In genomic region chr9:37124696-37125480, GRCm38 (mm10) we compare ENCODE assay signal across 10 mouse cellular contexts. TPM values are rescaled to one million over a fixed set of nuclear protein-coding genes. Genes with fewer than 3 reads are reported as not detected.
DNase-seq lines count a peak whose midpoint lies in the region; ATAC-seq and TF ChIP-seq lines count a peak whose summit lies in the region.
"Had no signal": no experiment of that assay in that cellular context is flagged by ENCODE, and none has a peak within 500 bp of the region (broad histone marks: within the 10 kb centered on the region; RNA-seq: fewer than 3 reads in every experiment).

No protein-coding gene starts in this region.

- DNase-seq in kidney, adult 18-20 months: no peak
- peak; percentile 38 for DNase-seq in adipocyte (ENCODE audit: low spot score)
- no peak for DNase-seq in thymus, postnatal 10 days (ENCODE audit: low spot score in 2 of 2)
- DNase-seq in yolk sac, embryonic 10.5 days (ENCODE audit: low spot score): no peak

- no peak overlapping the region for H3K9ac ChIP-seq in kidney, embryonic 15.5 days
- no peak overlapping the region for H3K9ac ChIP-seq in ES-Bruce4 (ENCODE audit: low read depth, poor library complexity, severe bottlenecking)
- H3K9ac ChIP-seq: heart, embryonic 15.5 days; limb, embryonic 15.5 days; midbrain, embryonic 13.5 days had no signal

- 84% methylated on average over 8 of the region's 8 CpGs for WGBS in kidney, embryonic 15.5 days

- no peak overlapping the region for H3K4me3 ChIP-seq in kidney, embryonic 15.5 days (replicated peaks)
- no peak overlapping the region for H3K4me3 ChIP-seq in ES-Bruce4 (ENCODE audit: low read depth, low read length)
- no peak overlapping the region for H3K4me3 ChIP-seq in embryonic fibroblast, embryonic 13.5 days (ENCODE audit: insufficient read depth, low read length)
- H3K4me3 ChIP-seq: heart, embryonic 15.5 days; limb, embryonic 15.5 days; midbrain, embryonic 13.5 days had no signal

- H3K9me3 ChIP-seq in kidney, embryonic 15.5 days (replicated peaks): no peaks in the 10 kb centered on the region
- no peaks in the 10 kb centered on the region for H3K9me3 ChIP-seq in ES-Bruce4 (replicated peaks; ENCODE audit: control insufficient read depth, insufficient read depth, low read length, poor library complexity, severe bottlenecking)
- H3K9me3 ChIP-seq: heart, embryonic 15.5 days; limb, embryonic 15.5 days; midbrain, embryonic 13.5 days had no signal

- H3K36me3 ChIP-seq in kidney, embryonic 15.5 days: no peaks in the 10 kb centered on the region
- no peaks in the 10 kb centered on the region for H3K36me3 ChIP-seq in ES-Bruce4 (ENCODE audit: control insufficient read depth, insufficient read depth, low read length, poor library complexity, severe bottlenecking)
- H3K36me3 ChIP-seq: heart, embryonic 15.5 days; limb, embryonic 15.5 days; midbrain, embryonic 13.5 days had no signal

- no peak for TF ChIP-seq POLR2A in ES-Bruce4 (IDR thresholded peaks at IDR 0.05; ENCODE audit: insufficient read depth, low read length)
- no peak for TF ChIP-seq POLR2A in embryonic fibroblast, embryonic 13.5 days (IDR thresholded peaks at IDR 0.05; ENCODE audit: low read depth, low read length)

- H3K4me2 ChIP-seq in kidney, embryonic 15.5 days: no peak overlapping the region
- H3K4me2 ChIP-seq: heart, embryonic 15.5 days; limb, embryonic 15.5 days; midbrain, embryonic 13.5 days had no signal

- H3K27ac ChIP-seq in kidney, embryonic 15.5 days: no peak overlapping the region
- no peak overlapping the region for H3K27ac ChIP-seq in ES-Bruce4 (ENCODE audit: insufficient read depth, low read length)
- no peak overlapping the region for H3K27ac ChIP-seq in embryonic fibroblast, embryonic 13.5 days (ENCODE audit: insufficient read depth, low read length)
- H3K27ac ChIP-seq: heart, embryonic 15.5 days; limb, embryonic 15.5 days; midbrain, embryonic 13.5 days had no signal

- no peak for TF ChIP-seq EP300 in ES-Bruce4 (IDR thresholded peaks at IDR 0.05; ENCODE audit: insufficient read depth, low read depth, low read length)

- TF ChIP-seq CTCF in ES-Bruce4 (IDR thresholded peaks at IDR 0.05; ENCODE audit: low read depth, low read length): peak; percentile 3
- TF ChIP-seq CTCF in embryonic fibroblast, embryonic 13.5 days (IDR thresholded peaks at IDR 0.05; ENCODE audit: borderline replicate concordance, insufficient read depth, low read length): peak; percentile 24; the same call in 1 of the 2 replicates

- 0 out of 2 replicates have a peak, but pooled peaks have one; percentile 58 for ATAC-seq in kidney, embryonic 15.5 days (replicated peaks; ENCODE audit: low FRiP score)
- ATAC-seq: midbrain, embryonic 13.5 days had no signal

- peaks cover 10% of the 10 kb centered on the region; the same call in 1 of the 2 replicates for H3K27me3 ChIP-seq in kidney, embryonic 15.5 days
- no peaks in the 10 kb centered on the region for H3K27me3 ChIP-seq in ES-Bruce4 (ENCODE audit: control insufficient read depth, insufficient read depth, low read length, poor library complexity, severe bottlenecking)
- H3K27me3 ChIP-seq: heart, embryonic 15.5 days; midbrain, embryonic 13.5 days had no signal

- H3K4me1 ChIP-seq in kidney, embryonic 15.5 days: peaks cover 30% of the 10 kb centered on the region
- H3K4me1 ChIP-seq in ES-Bruce4 (ENCODE audit: control insufficient read depth, insufficient read depth, low read length): no peaks in the 10 kb centered on the region
- H3K4me1 ChIP-seq in embryonic fibroblast, embryonic 13.5 days (ENCODE audit: control insufficient read depth, insufficient read depth, low read length): no peaks in the 10 kb centered on the region
- H3K4me1 ChIP-seq: heart, embryonic 15.5 days had no signal

RNA-seq across cellular contexts. Expression of gene Pknox2, which starts 22.3 kb away (rescaled TPM):
- 9.6 and 11.2 TPM in 2 replicates for polyA plus RNA-seq in kidney, embryonic 15.5 days (2015; fragmentation: Nextera tagmentation; extraction: Ambion mirVana)
- 12.3 and 14.3 TPM in 2 replicates for polyA plus RNA-seq in ES-Bruce4 (2011; ENCODE audit: insufficient read depth, insufficient read length, low read depth, missing spikeins)
- polyA plus RNA-seq in embryonic fibroblast, embryonic 13.5 days (2011; ENCODE audit: insufficient read length, low read depth, missing spikeins): 20.3 and 23.7 TPM in 2 replicates
